Mouse (Mus musculus): ENCODE measurements around the gene Hnrnpll. TPM values are rescaled to one million over a fixed set of nuclear protein-coding genes. Genes with fewer than 3 reads are reported as not detected.

The Hnrnpll gene
- polyA plus RNA-seq (2016; fragmentation: Nextera tagmentation; extraction: Ambion mirVana) = 125 and 129 TPM in 2 replicates

GRCm38 (mm10) chr17:80061783-80062619, at the start of gene Hnrnpll:
TSS of gene Hnrnpll (minus strand) at chr17:80062334.
- H3K9me3 ChIP-seq = no peaks in the 10 kb centered on the region
- H3K27me3 ChIP-seq = peaks cover 5% of the 10 kb centered on the region; the same call in 1 of the 2 replicates
- under 1% methylated on average over 88 of the region's 97 CpGs for WGBS
- H3K4me2 ChIP-seq (replicated peaks) = peak within 1 kb of the TSS; percentile 69
- peak within 1 kb of the TSS; percentile 99 for H3K9ac ChIP-seq (replicated peaks)
- peaks cover 27% of the 10 kb centered on the region for H3K4me1 ChIP-seq
- no peaks in the 10 kb centered on the region for H3K36me3 ChIP-seq
- peak; percentile 98 for ATAC-seq (ENCODE audit: low FRiP score, low read depth)
- peak within 1 kb of the TSS; percentile 95 for H3K4me3 ChIP-seq
- H3K27ac ChIP-seq (replicated peaks) = peak within 1 kb of the TSS; percentile 100

- Histone ChIP-seq H3K4me3 (no peak overlapping the region), H3K36me3 (no peaks in the 10 kb centered on the region), H3K9ac (replicated peaks) (no peak overlapping the region), H3K9me3 (no peaks in the 10 kb centered on the region), H3K4me2 (replicated peaks) (no peak overlapping the region), H3K4me1 (no peaks in the 10 kb centered on the region), H3K27me3 (no peaks in the 10 kb centered on the region), H3K27ac (replicated peaks) (no peak overlapping the region)
- ATAC-seq (ENCODE audit: low FRiP score, low read depth) = no peak
- WGBS = 85% methylated on average over 10 of the region's 10 CpGs
These were observed 43.3 kb upstream of the Hnrnpll start for GRCm38 (mm10) chr17:80105348-80105978.

- Histone ChIP-seq H3K27ac (replicated peaks) (no peak overlapping the region), H3K4me3 (no peak overlapping the region), H3K27me3 (no peaks in the 10 kb centered on the region), H3K36me3 (no peaks in the 10 kb centered on the region), H3K9me3 (no peaks in the 10 kb centered on the region), H3K4me2 (replicated peaks) (no peak overlapping the region), H3K4me1 (peaks cover 18% of the 10 kb centered on the region), H3K9ac (replicated peaks) (no peak overlapping the region)
- no peak for ATAC-seq (ENCODE audit: low FRiP score, low read depth)
- 92% methylated on average over 6 of the region's 6 CpGs for WGBS
These were observed 37.7 kb upstream of the Hnrnpll start for GRCm38 (mm10) chr17:80099823-80100222.

GRCm38 (mm10) chr17:80097221-80097620, 35.1 kb upstream of the Hnrnpll start:
- Histone ChIP-seq H3K4me2 (replicated peaks) (no peak overlapping the region), H3K27ac (replicated peaks) (no peak overlapping the region), H3K9me3 (no peaks in the 10 kb centered on the region), H3K27me3 (no peaks in the 10 kb centered on the region), H3K9ac (replicated peaks) (no peak overlapping the region), H3K36me3 (no peaks in the 10 kb centered on the region), H3K4me1 (peaks cover 18% of the 10 kb centered on the region), H3K4me3 (no peak overlapping the region)
- WGBS = 51% methylated on average over 2 of the region's 2 CpGs
- ATAC-seq (ENCODE audit: low FRiP score, low read depth) = no peak

- Histone ChIP-seq H3K4me2 (replicated peaks) (no peak overlapping the region), H3K9me3 (no peaks in the 10 kb centered on the region), H3K27me3 (no peaks in the 10 kb centered on the region), H3K4me3 (no peak overlapping the region), H3K4me1 (peaks cover 18% of the 10 kb centered on the region), H3K9ac (replicated peaks) (no peak overlapping the region), H3K27ac (replicated peaks) (no peak overlapping the region), H3K36me3 (no peaks in the 10 kb centered on the region)
- ATAC-seq (ENCODE audit: low FRiP score, low read depth) = no peak
- 93% methylated on average over 8 of the region's 8 CpGs for WGBS
These were observed 34.6 kb upstream of the Hnrnpll start for GRCm38 (mm10) chr17:80096720-80097114.

- Histone ChIP-seq H3K4me3 (peak overlapping the region; percentile 8), H3K9me3 (no peaks in the 10 kb centered on the region), H3K36me3 (no peaks in the 10 kb centered on the region), H3K9ac (replicated peaks) (0 out of 2 replicates have a peak overlapping the region, but pooled peaks have one; percentile 7), H3K4me2 (replicated peaks) (peak overlapping the region; percentile 39), H3K27me3 (no peaks in the 10 kb centered on the region), H3K27ac (replicated peaks) (no peak overlapping the region), H3K4me1 (peaks cover 18% of the 10 kb centered on the region)
- ATAC-seq (ENCODE audit: low FRiP score, low read depth) = peak; percentile 89
- WGBS = 14% methylated on average over 20 of the region's 20 CpGs
These were observed 34.0 kb upstream of the Hnrnpll start for GRCm38 (mm10) chr17:80096043-80096719.

- H3K9me3 ChIP-seq = no peaks in the 10 kb centered on the region
- no peaks in the 10 kb centered on the region for H3K36me3 ChIP-seq
- WGBS = 76% methylated on average over 9 of the region's 9 CpGs
- no peaks in the 10 kb centered on the region for H3K27me3 ChIP-seq
- peaks cover 18% of the 10 kb centered on the region for H3K4me1 ChIP-seq
- H3K4me2 ChIP-seq (replicated peaks) = peak overlapping the region; percentile 39
- H3K27ac ChIP-seq (replicated peaks) = no peak overlapping the region
- H3K9ac ChIP-seq (replicated peaks) = 0 out of 2 replicates have a peak overlapping the region, but pooled peaks have one; percentile 7
- peak; percentile 16; the same call in 1 of the 2 replicates for ATAC-seq (ENCODE audit: low FRiP score, low read depth)
- no peak overlapping the region for H3K4me3 ChIP-seq
These were observed 33.2 kb upstream of the Hnrnpll start for GRCm38 (mm10) chr17:80095254-80095899.

- Histone ChIP-seq H3K9me3 (no peaks in the 10 kb centered on the region), H3K27me3 (no peaks in the 10 kb centered on the region), H3K36me3 (no peaks in the 10 kb centered on the region), H3K9ac (replicated peaks) (no peak overlapping the region), H3K27ac (replicated peaks) (no peak overlapping the region), H3K4me1 (peaks cover 15% of the 10 kb centered on the region), H3K4me2 (replicated peaks) (no peak overlapping the region), H3K4me3 (no peak overlapping the region)
- ATAC-seq (ENCODE audit: low FRiP score, low read depth) = no peak
- WGBS = 55% methylated on average over 6 of the region's 6 CpGs
These were observed 29.9 kb upstream of the Hnrnpll start for GRCm38 (mm10) chr17:80091879-80092549.

- H3K36me3 ChIP-seq = no peaks in the 10 kb centered on the region
- peaks cover 3% of the 10 kb centered on the region for H3K4me1 ChIP-seq
- WGBS = 86% methylated on average over 4 of the region's 4 CpGs
- H3K9ac ChIP-seq (replicated peaks) = no peak overlapping the region
- no peak for ATAC-seq (ENCODE audit: low FRiP score, low read depth)
- no peaks in the 10 kb centered on the region for H3K27me3 ChIP-seq
- no peak overlapping the region for H3K4me3 ChIP-seq
- H3K9me3 ChIP-seq = no peaks in the 10 kb centered on the region
- H3K27ac ChIP-seq (replicated peaks) = no peak overlapping the region
- H3K4me2 ChIP-seq (replicated peaks) = no peak overlapping the region
These were observed 28.4 kb upstream of the Hnrnpll start for GRCm38 (mm10) chr17:80090551-80090950.

- no peaks in the 10 kb centered on the region for H3K27me3 ChIP-seq
- no peak overlapping the region for H3K27ac ChIP-seq (replicated peaks)
- no peak overlapping the region for H3K9ac ChIP-seq (replicated peaks)
- ATAC-seq (ENCODE audit: low FRiP score, low read depth) = no peak
- WGBS = 90% methylated on average over 3 of the region's 3 CpGs
- H3K9me3 ChIP-seq = no peaks in the 10 kb centered on the region
- no peak overlapping the region for H3K4me3 ChIP-seq
- no peaks in the 10 kb centered on the region for H3K4me1 ChIP-seq
- no peaks in the 10 kb centered on the region for H3K36me3 ChIP-seq
- H3K4me2 ChIP-seq (replicated peaks) = no peak overlapping the region
These were observed 26.0 kb upstream of the Hnrnpll start for GRCm38 (mm10) chr17:80088168-80088567.

GRCm38 (mm10) chr17:80086591-80086990, 24.5 kb upstream of the Hnrnpll start:
- no peaks in the 10 kb centered on the region for H3K4me1 ChIP-seq
- H3K27me3 ChIP-seq = no peaks in the 10 kb centered on the region
- H3K36me3 ChIP-seq = no peaks in the 10 kb centered on the region
- no peak for ATAC-seq (ENCODE audit: low FRiP score, low read depth)
- no peak overlapping the region for H3K9ac ChIP-seq (replicated peaks)
- no peak overlapping the region for H3K27ac ChIP-seq (replicated peaks)
- WGBS = 93% methylated on average over 11 of the region's 11 CpGs
- no peaks in the 10 kb centered on the region for H3K9me3 ChIP-seq
- no peak overlapping the region for H3K4me3 ChIP-seq
- no peak overlapping the region for H3K4me2 ChIP-seq (replicated peaks)
